Mouse (Mus musculus) forebrain, embryonic 12.5 days (tissue): Measurements from ENCODE around the gene Trim26. TPM values are rescaled to one million over a fixed set of nuclear protein-coding genes. Genes with fewer than 3 reads are reported as not detected.

Source experiments
- ATAC-seq: fragments of 200-750 bp; cut with Nextera tagmentation; 2 replicates; pipeline ENCODE4 v1.8.0; 2017; ENCODE audit warnings: moderate TSS enrichment; ENCODE audit not compliant: low FRiP score
- H3K27ac ChIP-seq: fragments of 300-500 bp; sonication (generic); 2 replicates; pipeline ENCODE4 v1.5.1; 2016; ENCODE audit warnings: mild to moderate bottlenecking
- H3K27me3 ChIP-seq: fragments of 300-500 bp; sonication (generic); 2 replicates; pipeline ENCODE4 v1.6.1; 2016; ENCODE audit warnings: mild to moderate bottlenecking
- H3K36me3 ChIP-seq: fragments of 300-500 bp; sonication (generic); replicated peaks from 2 replicates; pipeline ENCODE4 v1.6.1; 2016; ENCODE audit warnings: mild to moderate bottlenecking
- H3K4me1 ChIP-seq: fragments of 300-500 bp; sonication (generic); 2 replicates; pipeline ENCODE4 v1.6.1; 2016
- H3K4me2 ChIP-seq: fragments of 300-500 bp; sonication (generic); 2 replicates; pipeline ENCODE4 v1.6.1; 2016; ENCODE audit warnings: mild to moderate bottlenecking, moderate library complexity
- H3K4me3 ChIP-seq: fragments of 300-500 bp; sonication (generic); replicated peaks from 2 replicates; pipeline ENCODE4 v1.5.1; 2016; ENCODE audit warnings: mild to moderate bottlenecking
- H3K9ac ChIP-seq: fragments of 300-500 bp; sonication (generic); 2 replicates; pipeline ENCODE4 v1.6.1; 2016; ENCODE audit warnings: mild to moderate bottlenecking
- H3K9me3 ChIP-seq: fragments of 300-500 bp; sonication (generic); 2 replicates; pipeline ENCODE4 v1.6.1; 2016
- WGBS: fragments of 180-500 bp; shearing (Covaris S2); methylation state at CpG from one replicate; pipeline ENCODE4 v1.1.7; 2016; 5-methylcytosine and 5-hydroxymethylcytosine counted together
- polyA plus RNA-seq: library from polyadenylated mRNA; unstranded; fragments of >200 nt; fragmentation: Nextera tagmentation; extraction: Ambion mirVana; gene quantifications from 2 replicates; pipeline ENCODE4 v1.2.1, GENCODE M21; 2016

Trim26 gene
- polyA plus RNA-seq, 1 experiment from 2014 or later = 44.0 TPM

GRCm38 (mm10) chr17:36855484-36855883, 18.6 kb downstream of the Trim26 start:
- Histone ChIP-seq H3K27me3 (no peaks in the 10 kb centered on the region), H3K4me1 (no peaks in the 10 kb centered on the region), H3K36me3 (peaks cover 92% of the 10 kb centered on the region), H3K4me3 (no peak overlapping the region), H3K9me3 (no peaks in the 10 kb centered on the region), H3K27ac (no peak overlapping the region), H3K4me2 (no peak overlapping the region), H3K9ac (no peak overlapping the region)
- 89% methylated on average over 3 of the region's 3 CpGs for WGBS
- no peak for ATAC-seq

GRCm38 (mm10) chr17:36856236-36856635, 19.3 kb downstream of the Trim26 start:
- Histone ChIP-seq H3K9ac (no peak overlapping the region), H3K4me3 (no peak overlapping the region), H3K36me3 (peaks cover 85% of the 10 kb centered on the region), H3K4me1 (no peaks in the 10 kb centered on the region), H3K27me3 (no peaks in the 10 kb centered on the region), H3K4me2 (no peak overlapping the region), H3K9me3 (no peaks in the 10 kb centered on the region), H3K27ac (no peak overlapping the region)
- WGBS = 92% methylated on average over 4 of the region's 4 CpGs
- ATAC-seq = no peak

DNA sequence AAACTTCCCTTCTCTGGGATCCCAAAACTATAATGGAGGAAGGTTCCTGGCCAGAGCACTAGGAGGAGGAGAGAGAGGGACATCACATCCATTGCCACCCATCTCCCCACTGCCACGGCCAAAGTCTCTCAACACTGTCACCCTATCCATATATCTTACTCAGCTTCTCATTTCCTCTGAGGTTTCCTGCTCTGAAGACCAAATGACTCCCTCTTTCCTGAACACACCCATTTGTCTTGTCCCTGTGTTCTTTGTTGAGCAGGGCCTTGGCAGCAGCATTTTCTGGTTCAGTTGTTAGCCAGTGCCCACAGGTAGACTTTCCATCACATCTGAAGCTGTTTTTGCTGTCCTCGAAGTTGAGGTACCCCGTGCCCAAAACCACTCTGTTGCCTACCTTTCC, 21.2 kb downstream of the Trim26 start:
- Histone ChIP-seq H3K4me3 (no peak overlapping the region), H3K9me3 (no peaks in the 10 kb centered on the region), H3K4me2 (no peak overlapping the region), H3K27ac (no peak overlapping the region), H3K27me3 (no peaks in the 10 kb centered on the region), H3K4me1 (no peaks in the 10 kb centered on the region), H3K36me3 (peaks cover 65% of the 10 kb centered on the region), H3K9ac (no peak overlapping the region)
- no peak for ATAC-seq
- 95% methylated on average over 3 of the region's 3 CpGs for WGBS

DNA sequence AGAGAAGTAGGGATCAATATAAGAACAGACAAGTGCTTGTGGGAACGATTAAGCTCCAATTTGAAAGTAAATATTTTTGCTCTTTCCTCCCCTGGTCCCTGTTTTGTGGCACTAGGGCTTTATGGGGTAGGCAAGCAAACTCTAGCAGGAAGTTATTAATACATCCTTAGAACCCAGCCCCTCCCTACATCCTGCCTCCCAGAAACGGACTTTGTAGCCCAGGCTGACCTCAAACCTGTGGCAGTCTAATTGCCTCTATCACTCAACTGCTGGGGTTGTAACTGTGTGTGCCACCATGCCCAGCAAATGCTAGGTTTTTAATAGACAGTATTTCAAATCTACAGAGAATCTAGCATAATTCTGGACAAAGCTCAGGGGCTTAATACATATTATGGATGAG, 24.7 kb downstream of the Trim26 start:
- Histone ChIP-seq H3K27ac (no peak overlapping the region), H3K9ac (no peak overlapping the region), H3K9me3 (no peaks in the 10 kb centered on the region), H3K4me1 (peaks cover 2% of the 10 kb centered on the region; the same call in 1 of the 2 replicates), H3K36me3 (peaks cover 32% of the 10 kb centered on the region), H3K4me3 (no peak overlapping the region), H3K4me2 (no peak overlapping the region), H3K27me3 (peaks cover 12% of the 10 kb centered on the region)
- ATAC-seq = no peak
- 77% methylated on average over 2 of the region's 2 CpGs for WGBS

DNA sequence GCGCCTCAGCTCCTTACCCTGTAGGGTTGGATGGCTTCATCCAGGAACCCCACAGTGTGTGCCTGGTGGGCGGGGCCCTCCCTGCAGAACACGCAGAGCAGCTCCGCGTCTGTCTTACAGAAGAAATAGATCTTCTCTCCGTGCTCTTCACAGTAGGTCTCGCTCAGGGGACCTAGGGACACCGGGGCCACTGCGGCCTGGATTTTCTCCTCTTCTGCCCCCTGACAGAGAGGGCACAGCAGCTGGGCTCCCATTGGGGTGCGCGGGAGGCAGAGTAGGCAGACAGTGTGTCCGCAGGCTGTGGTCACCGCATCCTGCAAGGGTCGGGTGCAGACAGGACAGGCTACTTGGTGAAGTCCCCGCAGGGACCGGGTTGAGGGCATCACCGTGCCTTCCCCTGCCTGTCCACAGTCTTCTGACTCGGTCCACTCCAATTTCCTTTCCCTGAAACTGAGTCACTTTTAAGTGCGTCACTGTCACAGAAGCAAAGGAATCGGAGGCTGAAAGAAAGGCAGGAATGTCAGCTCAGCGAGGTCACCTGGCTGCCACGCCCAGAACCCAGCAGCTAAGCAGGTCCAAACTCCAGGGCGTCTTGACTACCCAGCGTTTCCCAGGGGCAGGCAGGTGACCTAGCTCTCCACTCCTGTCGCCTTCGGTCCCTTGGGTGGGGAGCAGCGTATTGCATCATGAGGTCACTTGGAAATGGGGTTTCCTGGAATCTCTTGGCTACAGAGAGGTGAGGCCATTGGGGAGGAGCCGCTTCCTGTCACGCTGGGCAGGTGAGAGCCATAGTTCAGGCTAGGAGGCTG, 30.0 kb downstream of the Trim26 start, which contains the start of gene Trim15:
Trim15 (minus strand) TSS at position 492 of the 809 bp plus-strand sequence.
- peak within 1 kb of the TSS; percentile 21 for H3K4me3 ChIP-seq
- no peak for ATAC-seq
- no peak within 1 kb of the TSS for H3K27ac ChIP-seq
- no peaks in the 10 kb centered on the region for H3K36me3 ChIP-seq
- H3K9ac ChIP-seq = no peak within 1 kb of the TSS
- peaks cover 23% of the 10 kb centered on the region for H3K27me3 ChIP-seq
- H3K4me2 ChIP-seq = peak within 1 kb of the TSS; percentile 48
- H3K9me3 ChIP-seq = no peaks in the 10 kb centered on the region
- peaks cover 6% of the 10 kb centered on the region; the same call in 1 of the 2 replicates for H3K4me1 ChIP-seq
- WGBS = 10% methylated on average over 29 of the region's 29 CpGs

- ATAC-seq = no peak
- peaks cover 23% of the 10 kb centered on the region for H3K27me3 ChIP-seq
- H3K4me1 ChIP-seq = peaks cover 6% of the 10 kb centered on the region; the same call in 1 of the 2 replicates
- no peak overlapping the region for H3K9ac ChIP-seq
- no peak overlapping the region for H3K27ac ChIP-seq
- H3K9me3 ChIP-seq = no peaks in the 10 kb centered on the region
- WGBS = 86% methylated on average over 2 of the region's 2 CpGs
- no peak overlapping the region for H3K4me2 ChIP-seq
- H3K36me3 ChIP-seq = no peaks in the 10 kb centered on the region
- H3K4me3 ChIP-seq = no peak overlapping the region
Observed at GRCm38 (mm10) chr17:36868836-36869235, 31.9 kb downstream of the Trim26 start.

GRCm38 (mm10) chr17:36869284-36869954, 32.5 kb downstream of the Trim26 start, which contains the start of gene Trim10:
TSS of gene Trim10 (plus strand) at chr17:36869574.
- ATAC-seq = no peak
- Histone ChIP-seq H3K4me3 (no peak within 1 kb of the TSS), H3K27ac (no peak within 1 kb of the TSS)

DNA sequence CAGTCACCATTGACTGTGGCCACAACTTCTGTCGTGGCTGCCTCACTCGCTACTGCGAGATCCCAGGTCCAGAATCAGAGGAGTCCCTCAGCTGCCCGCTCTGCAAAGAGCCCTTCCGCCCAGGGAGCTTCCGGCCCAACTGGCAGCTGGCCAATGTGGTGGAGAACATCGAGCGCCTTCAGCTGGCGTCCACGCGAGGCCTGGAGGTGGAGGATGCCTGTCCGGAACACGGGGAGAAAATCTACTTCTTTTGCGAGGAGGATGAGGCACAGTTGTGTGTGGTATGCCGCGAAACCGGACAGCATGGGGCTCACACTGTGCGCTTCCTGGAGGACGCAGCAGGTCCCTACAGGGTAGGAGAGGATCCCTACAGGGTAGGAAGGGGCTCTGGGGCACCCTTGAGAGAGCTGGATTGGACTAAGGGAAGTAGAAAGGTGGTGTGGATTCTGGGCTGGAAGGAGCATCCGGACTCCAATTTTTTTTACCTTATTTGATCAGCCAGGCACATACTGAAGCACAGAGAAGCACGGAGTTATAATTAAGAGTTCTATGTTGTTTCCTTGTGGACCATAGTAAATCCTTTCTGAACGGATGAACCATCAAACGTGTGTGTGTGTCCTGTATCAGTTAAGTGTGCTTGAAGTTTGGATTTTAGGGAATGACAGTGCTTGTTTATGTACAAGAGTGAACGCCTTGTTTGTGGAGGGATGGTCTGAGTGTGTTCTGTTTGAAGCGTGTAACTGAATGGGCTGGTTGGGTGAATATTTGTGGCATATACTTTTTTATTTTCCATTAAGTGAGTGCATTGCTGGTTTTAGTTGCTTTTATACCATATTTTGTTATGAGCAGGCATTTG, 33.2 kb downstream of the Trim26 start:
- Histone ChIP-seq H3K4me3 (no peak overlapping the region), H3K9ac (no peak overlapping the region), H3K4me1 (peaks cover 6% of the 10 kb centered on the region; the same call in 1 of the 2 replicates), H3K9me3 (no peaks in the 10 kb centered on the region), H3K27ac (no peak overlapping the region), H3K27me3 (peaks cover 20% of the 10 kb centered on the region), H3K36me3 (no peaks in the 10 kb centered on the region), H3K4me2 (no peak overlapping the region)
- WGBS = 82% methylated on average over 25 of the region's 25 CpGs
- no peak for ATAC-seq

More at GRCm38 (mm10) chr17:36869284-36869954, 32.5 kb downstream of the Trim26 start, which contains the start of gene Trim10:
- no peaks in the 10 kb centered on the region for H3K36me3 ChIP-seq
- no peaks in the 10 kb centered on the region for H3K9me3 ChIP-seq
- H3K9ac ChIP-seq = 0 out of 2 replicates have a peak within 1 kb of the TSS, but pooled peaks have one; percentile 1
- WGBS = 83% methylated on average over 4 of the region's 4 CpGs
- H3K4me1 ChIP-seq = peaks cover 6% of the 10 kb centered on the region; the same call in 1 of the 2 replicates
- no peak within 1 kb of the TSS for H3K4me2 ChIP-seq
- peaks cover 23% of the 10 kb centered on the region for H3K27me3 ChIP-seq

DNA sequence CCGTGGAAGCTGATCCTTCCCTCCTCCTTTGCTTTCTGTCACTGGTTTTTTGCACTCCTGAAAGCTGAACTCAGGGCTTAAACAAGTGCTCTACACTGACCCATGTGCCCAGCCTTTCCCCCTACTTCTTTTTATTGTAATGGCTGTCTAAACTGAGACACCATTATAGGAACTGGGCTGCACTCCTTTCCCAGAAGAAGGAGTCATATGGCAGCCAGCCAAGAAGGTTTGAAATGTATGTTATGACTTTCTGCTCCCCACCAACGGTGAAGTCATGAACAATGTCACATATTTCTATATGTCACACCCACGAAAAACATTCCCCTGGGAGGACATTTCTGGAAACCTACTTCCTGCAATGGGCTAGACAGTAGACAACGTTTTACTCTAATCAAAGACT, 37.7 kb downstream of the Trim26 start:
- Histone ChIP-seq H3K36me3 (no peaks in the 10 kb centered on the region), H3K9me3 (no peaks in the 10 kb centered on the region), H3K4me3 (no peak overlapping the region), H3K4me2 (no peak overlapping the region), H3K27me3 (no peaks in the 10 kb centered on the region; the same call in 1 of the 2 replicates), H3K9ac (no peak overlapping the region), H3K4me1 (no peaks in the 10 kb centered on the region), H3K27ac (no peak overlapping the region)
- 77% methylated on average over 4 of the region's 4 CpGs for WGBS
- no peak for ATAC-seq

DNA sequence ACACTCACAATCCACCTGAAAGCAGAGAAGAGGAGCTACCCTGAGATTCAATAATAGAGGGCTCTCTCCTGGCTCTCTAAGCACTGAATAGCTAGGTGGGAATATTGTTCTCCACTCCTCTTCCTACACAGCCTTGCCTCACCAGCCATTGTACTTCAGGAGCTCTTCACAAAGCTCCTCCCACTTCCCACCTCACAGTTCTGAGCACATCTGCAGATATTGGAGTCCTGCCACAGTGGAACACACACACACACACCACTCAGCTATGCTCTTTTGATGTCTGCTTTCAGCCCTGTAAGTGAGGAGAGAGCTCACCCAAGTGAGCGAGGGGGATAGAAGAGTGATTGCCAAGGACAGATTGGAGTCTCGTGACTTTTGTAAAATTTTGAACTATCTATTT, 46.4 kb downstream of the Trim26 start:
- no peak for ATAC-seq
- no peak overlapping the region for H3K27ac ChIP-seq
- H3K4me1 ChIP-seq = no peaks in the 10 kb centered on the region
- WGBS = 89% methylated on average over 2 of the region's 2 CpGs
- H3K4me3 ChIP-seq = no peak overlapping the region
- no peaks in the 10 kb centered on the region for H3K27me3 ChIP-seq
- no peak overlapping the region for H3K4me2 ChIP-seq
- H3K9ac ChIP-seq = no peak overlapping the region
- no peaks in the 10 kb centered on the region for H3K36me3 ChIP-seq
- H3K9me3 ChIP-seq = no peaks in the 10 kb centered on the region

- no peak overlapping the region for H3K9ac ChIP-seq
- no peak overlapping the region for H3K4me2 ChIP-seq
- no peak overlapping the region for H3K27ac ChIP-seq
- no peaks in the 10 kb centered on the region for H3K36me3 ChIP-seq
- H3K9me3 ChIP-seq = no peaks in the 10 kb centered on the region
- no peak for ATAC-seq
- H3K4me3 ChIP-seq = no peak overlapping the region
- H3K27me3 ChIP-seq = 0 out of 2 replicates have a peak, but pooled peaks cover 5% of the 10 kb centered on the region
- H3K4me1 ChIP-seq = no peaks in the 10 kb centered on the region
- WGBS = 93% methylated on average over 12 of the region's 12 CpGs
Observed at GRCm38 (mm10) chr17:36885132-36885790, 48.3 kb downstream of the Trim26 start.
